Mouse (Mus musculus): Measurements from ENCODE around the gene Mtg1. TPM values are rescaled to one million over a fixed set of nuclear protein-coding genes. Genes with fewer than 3 reads are reported as not detected.
A peak's percentile ranks its signal among the peaks of the same experiment; 100 is the strongest.

Mtg1 gene
- total and polyA plus RNA-seq, 3 experiments: 10.8 to 38.1 TPM; not detected in 1

- no peaks in the 10 kb centered on the region for H3K36me3 ChIP-seq (ENCODE audit: control insufficient read depth in 1 of 2, insufficient read depth in 2 of 2, low read length in 2 of 2)
- no peaks in the 10 kb centered on the region for H3K79me2 ChIP-seq (ENCODE audit: control insufficient read depth, insufficient read depth, low read length, poor library complexity)
- H3K4me3 ChIP-seq (ENCODE audit: control insufficient read depth in 1 of 2, insufficient read depth in 1 of 2, low read depth in 2 of 2, low read length in 2 of 2): no peak within 1 kb of the TSS
- DNase-seq (ENCODE audit: low read depth, low spot score): no peak
- no peaks in the 10 kb centered on the region for H3K4me1 ChIP-seq (ENCODE audit: control insufficient read depth in 1 of 2, insufficient read depth in 2 of 2, low read length in 2 of 2)
- no peaks in the 10 kb centered on the region for H3K9me3 ChIP-seq (replicated peaks; ENCODE audit: insufficient read depth, low read length)
- TF ChIP-seq ZMIZ1 (IDR thresholded peaks at IDR 0.05; ENCODE audit: low read depth, low read length) (no peak), MAFK (IDR thresholded peaks at IDR 0.05; ENCODE audit: borderline replicate concordance, low read depth, low read length) (no peak), TBP (IDR thresholded peaks at IDR 0.05; ENCODE audit: low read depth, low read length) (no peak), KAT2A (conservative IDR thresholded peaks at IDR 0.05; ENCODE audit: low read depth, low read length) (no peak), ZNF384 (IDR thresholded peaks at IDR 0.05; ENCODE audit: low read depth, low read length) (no peak), HCFC1 (IDR thresholded peaks at IDR 0.05; ENCODE audit: low read depth, low read length) (no peak)
- H3K27me3 ChIP-seq (ENCODE audit: control insufficient read depth in 1 of 2, insufficient read depth in 2 of 2, low read length in 2 of 2): no peaks in the 10 kb centered on the region
- no peak within 1 kb of the TSS for H3K27ac ChIP-seq (ENCODE audit: control insufficient read depth, low read depth, low read length)
- no peak within 1 kb of the TSS for H3K9ac ChIP-seq (ENCODE audit: control insufficient read depth, low read depth, low read length, poor library complexity, severe bottlenecking)
Measured at GRCm38 (mm10) chr7:140172936-140173335, 35.6 kb downstream of the Mtg1 start, which contains the start of gene Olfr523. Gene Olfr523, plus strand, starts transcription at chr7:140173217.

GRCm38 (mm10) chr7:140179176-140179575, 41.8 kb downstream of the Mtg1 start:
- no peak for DNase-seq (ENCODE audit: low read depth, low spot score)
- H3K79me2 ChIP-seq (ENCODE audit: control insufficient read depth, insufficient read depth, low read length, poor library complexity): no peaks in the 10 kb centered on the region
- H3K9me3 ChIP-seq (replicated peaks; ENCODE audit: insufficient read depth, low read length): no peaks in the 10 kb centered on the region
- H3K9ac ChIP-seq (ENCODE audit: control insufficient read depth, low read depth, low read length, poor library complexity, severe bottlenecking): no peak overlapping the region
- H3K27me3 ChIP-seq (ENCODE audit: control insufficient read depth in 1 of 2, insufficient read depth in 2 of 2, low read length in 2 of 2): no peaks in the 10 kb centered on the region
- H3K27ac ChIP-seq (ENCODE audit: control insufficient read depth, low read depth, low read length): no peak overlapping the region
- no peak overlapping the region for H3K4me3 ChIP-seq (ENCODE audit: control insufficient read depth in 1 of 2, insufficient read depth in 1 of 2, low read depth in 2 of 2, low read length in 2 of 2)
- no peak for TF ChIP-seq TAL1 (IDR thresholded peaks at IDR 0.05; ENCODE audit: low read length)
- no peaks in the 10 kb centered on the region for H3K36me3 ChIP-seq (ENCODE audit: control insufficient read depth in 1 of 2, insufficient read depth in 2 of 2, low read length in 2 of 2)
- no peaks in the 10 kb centered on the region for H3K4me1 ChIP-seq (ENCODE audit: control insufficient read depth in 1 of 2, insufficient read depth in 2 of 2, low read length in 2 of 2)

- Histone ChIP-seq H3K9ac (ENCODE audit: control insufficient read depth, low read depth, low read length, poor library complexity, severe bottlenecking) (no peak overlapping the region), H3K27me3 (ENCODE audit: control insufficient read depth in 1 of 2, insufficient read depth in 2 of 2, low read length in 2 of 2) (no peaks in the 10 kb centered on the region), H3K79me2 (ENCODE audit: control insufficient read depth, insufficient read depth, low read length, poor library complexity) (no peaks in the 10 kb centered on the region), H3K4me1 (ENCODE audit: control insufficient read depth in 1 of 2, insufficient read depth in 2 of 2, low read length in 2 of 2) (no peaks in the 10 kb centered on the region), H3K9me3 (replicated peaks; ENCODE audit: insufficient read depth, low read length) (no peaks in the 10 kb centered on the region), H3K36me3 (ENCODE audit: control insufficient read depth in 1 of 2, insufficient read depth in 2 of 2, low read length in 2 of 2) (no peaks in the 10 kb centered on the region), H3K4me3 (ENCODE audit: control insufficient read depth in 1 of 2, insufficient read depth in 1 of 2, low read depth in 2 of 2, low read length in 2 of 2) (no peak overlapping the region), H3K27ac (ENCODE audit: control insufficient read depth, low read depth, low read length) (no peak overlapping the region)
- no peak for TF ChIP-seq KAT2A (conservative IDR thresholded peaks at IDR 0.05; ENCODE audit: low read depth, low read length)
- peak; percentile 84 for TF ChIP-seq ZNF384 (IDR thresholded peaks at IDR 0.05; ENCODE audit: low read depth, low read length)
- no peak for DNase-seq (ENCODE audit: low read depth, low spot score)
Measured at GRCm38 (mm10) chr7:140180692-140181091, 43.3 kb downstream of the Mtg1 start.

GRCm38 (mm10) chr7:140184206-140184605, 46.8 kb downstream of the Mtg1 start:
- H3K79me2 ChIP-seq (ENCODE audit: control insufficient read depth, insufficient read depth, low read length, poor library complexity): no peaks in the 10 kb centered on the region
- no peak overlapping the region for H3K27ac ChIP-seq (ENCODE audit: control insufficient read depth, low read depth, low read length)
- no peaks in the 10 kb centered on the region for H3K27me3 ChIP-seq (ENCODE audit: control insufficient read depth in 1 of 2, insufficient read depth in 2 of 2, low read length in 2 of 2)
- H3K4me3 ChIP-seq (ENCODE audit: control insufficient read depth in 1 of 2, insufficient read depth in 1 of 2, low read depth in 2 of 2, low read length in 2 of 2): no peak overlapping the region
- DNase-seq (ENCODE audit: low read depth, low spot score): no peak
- H3K36me3 ChIP-seq (ENCODE audit: control insufficient read depth in 1 of 2, insufficient read depth in 2 of 2, low read length in 2 of 2): no peaks in the 10 kb centered on the region
- no peak overlapping the region for H3K9ac ChIP-seq (ENCODE audit: control insufficient read depth, low read depth, low read length, poor library complexity, severe bottlenecking)
- peaks cover 0 to 4% of the 10 kb centered on the region in 2 experiments; a peak in 2 of 4 replicates for H3K4me1 ChIP-seq (ENCODE audit: control insufficient read depth in 1 of 2, insufficient read depth in 2 of 2, low read length in 2 of 2)
- H3K9me3 ChIP-seq (replicated peaks; ENCODE audit: insufficient read depth, low read length): no peaks in the 10 kb centered on the region
- TF ChIP-seq USF2 (IDR thresholded peaks at IDR 0.05; ENCODE audit: borderline replicate concordance in 1 of 2, insufficient read depth in 1 of 2, low read depth in 1 of 2, low read length in 2 of 2): no peak
- no peak for TF ChIP-seq USF1 (IDR thresholded peaks at IDR 0.05; ENCODE audit: low read depth, low read length)
- TF ChIP-seq CHD1 (IDR thresholded peaks at IDR 0.05; ENCODE audit: low read depth, low read length): no peak
- no peak for TF ChIP-seq TAL1 (IDR thresholded peaks at IDR 0.05; ENCODE audit: low read length)
- TF ChIP-seq KAT2A (conservative IDR thresholded peaks at IDR 0.05; ENCODE audit: low read depth, low read length): no peak
- no peak for TF ChIP-seq MAX (IDR thresholded peaks at IDR 0.05; ENCODE audit: low read length)
- TF ChIP-seq NRF1 (IDR thresholded peaks at IDR 0.05; ENCODE audit: insufficient read depth, low read depth, low read length, poor library complexity, severe bottlenecking): no peak
- no peak for TF ChIP-seq BHLHE40 (IDR thresholded peaks at IDR 0.05; ENCODE audit: borderline replicate concordance, low read depth, low read length)
- TF ChIP-seq JUND (IDR thresholded peaks at IDR 0.05; ENCODE audit: low read depth, low read length): no peak
- TF ChIP-seq SIN3A (IDR thresholded peaks at IDR 0.05; ENCODE audit: low read length): no peak
- no peak for TF ChIP-seq TBP (IDR thresholded peaks at IDR 0.05; ENCODE audit: low read depth, low read length)
- TF ChIP-seq MYC (IDR thresholded peaks at IDR 0.05; ENCODE audit: low read depth, low read length): no peak
- TF ChIP-seq ZC3H11A (IDR thresholded peaks at IDR 0.05; ENCODE audit: low read depth, low read length): no peak
- no peak for TF ChIP-seq ZMIZ1 (IDR thresholded peaks at IDR 0.05; ENCODE audit: low read depth, low read length)
- no peak for TF ChIP-seq POLR2A (IDR thresholded peaks at IDR 0.05; ENCODE audit: control insufficient read depth in 1 of 2, insufficient read depth in 1 of 2, low read depth in 1 of 2, low read length in 2 of 2, poor library complexity in 1 of 2)
- TF ChIP-seq E2F4 (IDR thresholded peaks at IDR 0.05; ENCODE audit: borderline replicate concordance, low read depth, low read length): no peak

All from MEL (cell line).